ENCODE assay signal across 10 mouse cellular contexts in genomic region chr16:86932765-86933164, GRCm38 (mm10).
A peak's percentile ranks its signal among the peaks of the same experiment; 100 is the strongest.
DNase-seq lines count a peak whose midpoint lies in the region; ATAC-seq and TF ChIP-seq lines count a peak whose summit lies in the region.
"Had no signal": no experiment of that assay in that cellular context is flagged by ENCODE, and none has a peak within 500 bp of the region (broad histone marks: within the 10 kb centered on the region; RNA-seq: fewer than 3 reads in every experiment).

No protein-coding gene starts in this region.

- H3K36me3 ChIP-seq in heart, embryonic 12.5 days = no peaks in the 10 kb centered on the region
- H3K36me3 ChIP-seq in embryonic facial prominence, embryonic 15.5 days = no peaks in the 10 kb centered on the region
- H3K36me3 ChIP-seq in kidney, adult 2 months (ENCODE audit: control insufficient read depth, insufficient read depth, low read length) = no peaks in the 10 kb centered on the region
- H3K36me3 ChIP-seq: embryonic facial prominence, embryonic 12.5 days had no signal

- H3K27me3 ChIP-seq in heart, embryonic 12.5 days (replicated peaks) = no peaks in the 10 kb centered on the region
- no peaks in the 10 kb centered on the region for H3K27me3 ChIP-seq in embryonic facial prominence, embryonic 15.5 days
- H3K27me3 ChIP-seq in kidney, adult 2 months (replicated peaks; ENCODE audit: control insufficient read depth, insufficient read depth, low read length) = no peaks in the 10 kb centered on the region
- H3K27me3 ChIP-seq: embryonic facial prominence, embryonic 12.5 days had no signal

- H3K27ac ChIP-seq in heart, embryonic 12.5 days (ENCODE audit: poor library complexity, severe bottlenecking) = no peak overlapping the region
- peak overlapping the region; percentile 73 for H3K27ac ChIP-seq in embryonic facial prominence, embryonic 15.5 days (replicated peaks)
- no peak overlapping the region; the same call in 1 of the 2 replicates for H3K27ac ChIP-seq in kidney, adult 2 months (ENCODE audit: insufficient read depth, low read depth, low read length)
- H3K27ac ChIP-seq: embryonic facial prominence, embryonic 12.5 days; liver, embryonic 14.5 days had no signal

- ATAC-seq in heart, embryonic 12.5 days (ENCODE audit: insufficient number of reproducible peaks, low FRiP score) = no peak
- peak; percentile 80 for ATAC-seq in embryonic facial prominence, embryonic 15.5 days (ENCODE audit: insufficient number of reproducible peaks, low FRiP score, low TSS enrichment, low read depth)

- no peak for TF ChIP-seq POLR2A in kidney, adult 2 months (IDR thresholded peaks at IDR 0.05; ENCODE audit: low read depth, low read length)

- WGBS in heart, embryonic 12.5 days = 66% methylated on average over 3 of the region's 3 CpGs
- WGBS in embryonic facial prominence, embryonic 15.5 days = 41% methylated on average over 3 of the region's 3 CpGs
- WGBS in kidney, adult 2 months = 67% methylated on average over 3 of the region's 3 CpGs

- H3K4me1 ChIP-seq in heart, embryonic 12.5 days (replicated peaks) = no peaks in the 10 kb centered on the region
- no peaks in the 10 kb centered on the region for H3K4me1 ChIP-seq in embryonic facial prominence, embryonic 15.5 days
- no peaks in the 10 kb centered on the region for H3K4me1 ChIP-seq in kidney, adult 2 months (ENCODE audit: control insufficient read depth, insufficient read depth, low read length)
- H3K4me1 ChIP-seq: embryonic facial prominence, embryonic 12.5 days had no signal

- H3K9ac ChIP-seq in heart, embryonic 12.5 days = no peak overlapping the region
- no peak overlapping the region for H3K9ac ChIP-seq in embryonic facial prominence, embryonic 15.5 days
- H3K9ac ChIP-seq: embryonic facial prominence, embryonic 12.5 days; liver, embryonic 14.5 days had no signal

- TF ChIP-seq CTCF in kidney, adult 2 months (conservative IDR thresholded peaks at IDR 0.05; ENCODE audit: insufficient read depth, insufficient read length, low read depth, low read length) = no peak

- no peaks in the 10 kb centered on the region for H3K9me3 ChIP-seq in heart, embryonic 12.5 days (replicated peaks)
- H3K9me3 ChIP-seq in embryonic facial prominence, embryonic 15.5 days (replicated peaks) = no peaks in the 10 kb centered on the region
- H3K9me3 ChIP-seq: embryonic facial prominence, embryonic 12.5 days had no signal

- H3K4me2 ChIP-seq in heart, embryonic 12.5 days = no peak overlapping the region
- no peak overlapping the region for H3K4me2 ChIP-seq in embryonic facial prominence, embryonic 15.5 days (replicated peaks)
- H3K4me2 ChIP-seq: embryonic facial prominence, embryonic 12.5 days had no signal

- DNase-seq in heart, adult 18-20 months = peak; percentile 67 to 84
- peak; percentile 77 for DNase-seq in adipocyte (ENCODE audit: low spot score)
- peak; percentile 21 for DNase-seq in kidney, adult 2 months
- peak; percentile 10 to 34 for DNase-seq in lung, postnatal 4 days
- DNase-seq in embryo, embryonic 10.5 days (ENCODE audit: low spot score) = no peak
- DNase-seq in right cerebral cortex, postnatal 14 days = no peak

- no peak overlapping the region for H3K4me3 ChIP-seq in heart, embryonic 12.5 days
- no peak overlapping the region for H3K4me3 ChIP-seq in embryonic facial prominence, embryonic 15.5 days (replicated peaks)
- H3K4me3 ChIP-seq in kidney, adult 2 months (ENCODE audit: insufficient read depth, low read depth, low read length) = no peak overlapping the region
- H3K4me3 ChIP-seq: embryonic facial prominence, embryonic 12.5 days had no signal

Comparison
In these comparisons a context has a peak if more than half of its experiments do, and no peak if none do; other contexts are left out.
1. DNase-seq: peak in heart, adult 18-20 months (2 of 2), adipocyte (single experiment), kidney, adult 2 months (single experiment) and lung, postnatal 4 days (2 of 2); none in embryo, embryonic 10.5 days (single experiment) and right cerebral cortex, postnatal 14 days (single experiment).